Mouse (Mus musculus) ES-E14 (cell line): ENCODE measurements around the gene Evpl.

Source experiments
- CHD2 ChIP-seq: IDR thresholded peaks from 2 replicates; pipeline ENCODE4 v1.6.1; 2014; ENCODE audit warnings: mild to moderate bottlenecking, low read depth, low read length, inconsistent platforms
- HCFC1 ChIP-seq: IDR thresholded peaks from 2 replicates; pipeline ENCODE4 v1.6.1; 2012; ENCODE audit warnings: low read length, inconsistent platforms, borderline replicate concordance; ENCODE audit not compliant: insufficient read depth
- MAFK ChIP-seq: IDR thresholded peaks from 2 replicates; pipeline ENCODE4 v1.6.1; 2014; ENCODE audit warnings: mild to moderate bottlenecking, low read depth, low read length, inconsistent platforms; ENCODE audit not compliant: insufficient read depth
- ZC3H11A ChIP-seq: IDR thresholded peaks from 2 replicates; pipeline ENCODE4 v1.6.1; 2012; ENCODE audit warnings: low read depth, mild to moderate bottlenecking, inconsistent platforms, low read length, borderline replicate concordance
- ZNF384 ChIP-seq: IDR thresholded peaks from 2 replicates; pipeline ENCODE4 v1.6.1; 2012; ENCODE audit warnings: low read depth, low read length, inconsistent platforms

GRCm38 (mm10) chr11:116268313-116268712 lies 30.4 kb upstream of the Evpl start:
- TF ChIP-seq ZC3H11A = no peak
- no peak for TF ChIP-seq HCFC1
- no peak for TF ChIP-seq ZNF384
- TF ChIP-seq CHD2 = no peak
- TF ChIP-seq MAFK = no peak
